Mouse (Mus musculus): Measurements from ENCODE around the gene Dock4. TPM values are rescaled to one million over a fixed set of nuclear protein-coding genes. Genes with fewer than 3 reads are reported as not detected.

Gene Dock4
- total RNA-seq, 4 experiments from 2014 or later, result 7.9 to 11.6 (median 9.4) TPM

DNA sequence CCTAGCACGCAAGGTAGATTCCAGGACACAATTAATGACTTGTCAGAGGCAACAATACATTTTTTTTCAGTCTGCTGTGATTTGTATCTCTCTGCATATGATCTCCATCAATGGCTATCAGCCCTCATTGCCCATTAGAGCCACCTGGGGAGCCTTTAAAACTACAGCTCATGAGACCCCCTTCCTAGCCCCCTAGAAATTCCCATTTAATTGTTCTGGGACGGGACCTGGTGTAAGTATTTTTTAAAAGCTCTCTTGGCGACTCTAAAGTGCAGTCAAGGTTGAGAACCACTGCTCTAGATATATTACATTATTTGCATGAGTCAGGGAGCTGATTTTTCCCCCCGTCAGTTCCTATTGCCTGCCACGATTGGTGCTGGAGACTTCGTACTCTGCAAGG is 200.1 kb downstream of the Dock4 start:
- DNase-seq (ENCODE audit: low spot score in 2 of 2), result no peak

DNA sequence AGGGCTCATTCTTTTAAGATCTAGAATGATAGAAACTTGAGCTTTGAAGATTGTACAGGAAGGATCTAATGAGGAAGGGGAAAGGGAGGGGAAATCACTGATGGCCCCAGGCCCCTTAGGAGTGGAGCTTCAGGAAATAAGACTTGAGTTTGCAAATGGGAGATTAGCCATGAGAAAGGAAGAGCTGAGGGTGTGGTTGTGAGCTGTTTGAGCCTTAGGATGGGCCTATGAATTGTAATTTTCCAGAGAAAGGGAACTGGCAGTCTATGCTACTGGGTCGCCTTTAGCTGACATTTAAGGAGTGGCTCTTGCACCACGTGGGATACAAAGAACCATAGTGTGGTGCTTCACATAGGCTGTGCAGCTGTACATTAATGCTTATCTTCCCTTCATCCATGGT is 208.6 kb downstream of the Dock4 start:
- no peak for DNase-seq (ENCODE audit: low spot score in 2 of 2)

DNA sequence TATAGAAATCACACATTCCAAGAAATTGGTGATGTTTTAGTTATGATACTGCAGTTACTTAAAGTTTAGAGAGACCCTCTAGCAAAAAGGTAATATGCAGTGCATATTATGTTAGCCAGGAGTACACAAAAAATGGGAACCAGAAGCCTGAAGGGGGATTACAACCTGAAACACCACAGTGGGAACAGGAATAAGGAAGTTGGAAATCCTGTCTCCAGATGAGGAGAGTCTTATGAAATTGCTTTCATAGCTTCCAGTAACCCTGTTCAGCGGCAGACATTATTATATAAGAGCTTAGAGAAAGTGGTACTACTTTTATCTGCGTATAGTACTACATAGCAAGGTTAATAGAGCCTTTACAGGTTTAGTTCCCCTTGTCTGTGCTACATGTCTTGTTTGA is 210.1 kb downstream of the Dock4 start:
- DNase-seq (ENCODE audit: low spot score in 2 of 2), result no peak

GRCm38 (mm10) chr12:40656438-40656837 is 210.7 kb downstream of the Dock4 start:
- no peak for DNase-seq (ENCODE audit: low spot score in 2 of 2)

DNA sequence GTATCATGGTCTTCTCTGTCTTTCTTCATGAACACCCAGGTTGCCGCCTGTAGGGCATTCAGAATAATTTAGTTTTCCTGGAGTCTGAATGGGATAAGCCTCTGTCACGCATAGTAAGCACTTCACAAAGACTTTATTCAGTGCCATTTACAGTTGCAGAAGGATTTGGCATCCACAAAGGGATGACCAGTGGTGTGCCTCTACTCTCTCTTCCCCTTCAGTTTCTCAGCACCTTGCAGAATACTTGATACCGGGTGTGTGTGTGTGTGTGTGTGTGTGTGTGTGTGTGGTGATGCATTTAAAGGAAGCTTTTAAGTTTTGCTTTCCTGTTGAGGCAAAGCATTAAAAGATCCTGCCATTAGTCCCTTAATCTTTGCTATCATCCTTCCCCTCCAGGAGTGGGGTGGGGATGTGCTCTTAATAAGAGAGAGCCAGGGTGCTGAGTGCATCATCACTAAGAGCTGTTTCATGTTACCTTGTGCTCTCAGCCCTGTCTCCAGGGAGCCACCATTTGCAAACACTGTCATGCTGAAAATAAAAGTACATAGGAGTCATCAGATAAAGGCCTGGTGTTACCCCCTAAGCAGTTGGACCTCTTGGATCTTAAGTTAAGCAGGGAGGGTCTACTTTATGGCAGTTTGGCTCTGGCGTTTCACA is 211.6 kb downstream of the Dock4 start:
- DNase-seq (ENCODE audit: low spot score in 2 of 2), result no peak

DNA sequence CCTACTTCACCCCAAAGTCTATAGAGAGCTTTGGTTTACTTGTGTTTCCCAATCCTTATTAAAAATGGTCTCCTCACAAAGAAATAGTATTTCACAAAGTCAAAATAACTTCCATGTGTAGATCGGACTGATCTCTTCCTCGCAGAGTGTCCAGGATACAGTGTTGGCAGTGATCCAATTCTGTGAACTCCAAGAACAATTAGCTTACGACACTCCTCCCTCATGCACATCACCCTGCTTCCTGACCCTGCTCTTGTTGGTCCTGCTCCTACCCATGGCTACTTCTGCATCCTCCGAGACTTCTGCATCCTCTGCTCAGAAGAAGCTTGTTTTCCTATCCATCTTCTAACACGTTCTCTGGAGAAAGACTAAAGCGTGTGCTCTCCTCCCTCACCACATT is 213.9 kb downstream of the Dock4 start:
- no peak for DNase-seq (ENCODE audit: low spot score in 2 of 2)

DNA sequence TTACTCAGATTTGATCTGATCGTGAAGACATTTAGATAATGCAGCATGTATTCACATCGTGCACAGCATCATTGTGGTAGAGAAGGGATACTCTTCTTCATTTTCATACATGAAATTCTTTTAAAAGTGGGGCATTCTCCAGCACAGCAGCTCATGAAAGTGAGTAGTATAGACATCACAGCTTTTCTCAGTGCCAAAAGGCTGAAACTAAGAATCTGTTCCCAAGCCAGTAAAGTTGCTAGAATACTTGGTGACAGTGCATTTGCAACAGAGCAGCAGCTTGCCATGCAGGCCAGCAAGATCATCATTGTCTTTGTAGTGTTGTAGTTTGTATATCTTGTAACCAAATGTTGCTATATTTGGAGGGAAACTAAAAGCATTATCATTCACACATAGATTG is 223.7 kb downstream of the Dock4 start:
- DNase-seq (ENCODE audit: low spot score in 2 of 2), result no peak

DNA sequence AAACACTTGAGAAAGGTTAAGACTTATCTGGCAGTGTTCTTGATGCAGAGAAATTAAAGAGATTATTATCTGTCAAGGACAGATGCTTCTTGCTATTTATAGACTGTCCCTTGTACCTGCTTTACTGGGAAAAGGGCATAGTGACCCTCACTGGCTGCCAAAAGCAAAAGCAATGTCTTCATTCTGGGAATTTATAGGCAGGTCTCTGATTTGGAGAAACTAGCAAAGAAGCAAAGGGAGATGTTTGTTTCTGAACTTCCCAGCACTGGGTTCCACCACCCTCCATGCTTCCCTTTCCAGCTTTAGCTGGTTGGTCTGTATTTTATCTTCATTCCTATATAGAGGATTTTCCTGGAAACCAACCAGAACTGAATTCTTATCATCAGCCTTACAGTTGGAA is 225.0 kb downstream of the Dock4 start:
- DNase-seq (ENCODE audit: low spot score in 2 of 2), result no peak

DNA sequence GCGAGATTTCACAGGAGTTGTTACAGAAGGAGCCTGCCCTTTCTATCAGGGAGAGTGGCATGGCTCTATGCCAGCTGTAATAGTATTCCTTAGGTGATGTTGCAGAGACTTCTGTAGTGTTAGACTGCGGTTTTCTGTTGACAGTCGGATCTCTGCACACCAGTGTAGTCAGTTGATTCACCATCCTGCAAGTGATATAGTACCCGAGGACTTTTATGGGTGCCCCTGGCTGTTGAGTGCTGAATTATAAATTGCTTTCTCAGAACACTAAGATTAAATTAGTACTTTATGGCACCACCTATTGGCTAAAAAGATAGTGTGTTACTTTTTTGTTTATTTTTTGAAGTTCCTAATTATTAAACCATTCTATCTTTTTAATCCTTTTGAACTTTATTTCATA is 234.0 kb downstream of the Dock4 start:
- no peak for DNase-seq (ENCODE audit: low spot score in 2 of 2)

GRCm38 (mm10) chr12:40680551-40680950 is 234.8 kb downstream of the Dock4 start:
- DNase-seq (ENCODE audit: low spot score in 2 of 2), result no peak

DNA sequence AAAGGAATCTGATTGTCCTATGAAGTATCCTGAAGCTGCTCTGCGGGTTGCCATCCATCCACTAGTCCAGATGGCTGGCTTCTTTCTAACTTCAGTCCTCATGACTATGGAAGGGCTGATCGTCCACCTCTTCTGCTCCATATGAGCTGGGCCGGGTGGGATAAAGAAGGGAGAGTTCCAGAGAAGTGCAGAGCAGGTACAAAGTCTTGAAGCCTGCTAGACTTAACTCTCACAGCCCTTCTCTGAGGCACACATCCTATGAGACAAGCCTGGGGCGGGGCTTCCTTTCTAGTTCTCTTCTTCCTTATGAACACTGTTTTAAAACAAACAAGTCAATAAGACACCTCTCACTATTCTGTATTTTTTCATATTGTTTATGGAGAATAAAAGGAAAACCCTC is 245.7 kb downstream of the Dock4 start:
- no peak for DNase-seq (ENCODE audit: low spot score in 2 of 2)

GRCm38 (mm10) chr12:40694082-40694721 is 248.4 kb downstream of the Dock4 start:
- DNase-seq (ENCODE audit: low spot score in 2 of 2), result no peak

GRCm38 (mm10) chr12:40698330-40698729 is 252.6 kb downstream of the Dock4 start:
- DNase-seq (ENCODE audit: low spot score in 2 of 2), result no peak

DNA sequence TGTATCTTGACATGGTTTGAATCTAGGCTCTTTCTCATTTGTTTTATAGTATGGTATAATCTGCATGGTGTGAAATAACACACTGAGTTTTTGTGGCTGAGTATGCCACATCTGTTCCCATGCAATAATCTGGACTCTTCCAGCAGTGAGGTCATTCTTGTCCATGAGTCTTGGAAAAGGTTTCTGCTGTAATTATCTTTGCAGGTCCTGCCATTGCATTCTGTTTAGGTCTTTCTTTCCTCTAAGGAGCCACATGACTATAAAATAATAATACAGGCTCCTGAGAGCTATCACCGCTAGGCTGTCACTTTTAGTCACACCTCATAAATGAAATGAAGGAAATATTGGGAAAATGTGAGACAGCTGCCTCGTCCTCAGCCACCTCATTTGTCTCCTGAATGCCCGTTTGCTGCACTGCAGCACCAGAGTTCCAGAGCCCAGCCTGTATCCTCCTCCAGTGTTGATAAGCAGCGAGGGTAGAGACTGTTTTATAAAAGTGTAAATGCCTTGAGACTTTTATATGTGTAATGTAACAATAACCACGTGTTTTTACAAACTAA is 256.6 kb downstream of the Dock4 start:
- DNase-seq (ENCODE audit: low spot score in 2 of 2), result no peak

- no peak for DNase-seq (ENCODE audit: low spot score in 2 of 2)
These were observed 258.5 kb downstream of the Dock4 start for GRCm38 (mm10) chr12:40704296-40704695.

GRCm38 (mm10) chr12:40707108-40707507 is 261.4 kb downstream of the Dock4 start:
- DNase-seq (ENCODE audit: low spot score in 2 of 2), result no peak

- DNase-seq (ENCODE audit: low spot score in 2 of 2), result no peak
These were observed 263.3 kb downstream of the Dock4 start for GRCm38 (mm10) chr12:40709094-40709493.

- no peak for DNase-seq (ENCODE audit: low spot score in 2 of 2)
These were observed 266.5 kb downstream of the Dock4 start for GRCm38 (mm10) chr12:40712235-40712634.

DNA sequence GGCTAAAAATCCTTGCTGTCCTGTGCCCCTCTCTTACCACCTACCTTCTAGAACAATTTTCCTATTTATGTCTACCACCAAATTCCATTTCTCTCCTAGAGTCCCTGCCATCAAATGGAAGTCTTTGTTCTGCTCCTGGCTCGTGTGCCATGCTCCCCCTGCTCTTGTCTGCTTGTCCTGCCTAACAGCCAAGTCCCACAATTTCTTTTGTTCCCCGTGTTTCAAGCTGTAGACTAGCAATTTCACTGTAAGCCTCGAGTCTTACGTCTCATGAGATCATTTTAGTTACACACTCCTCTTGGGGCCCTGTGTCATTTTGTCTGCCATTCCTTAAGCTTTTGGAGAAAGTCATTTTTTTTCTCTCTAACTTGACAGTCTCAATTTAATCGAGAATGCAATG is 268.5 kb downstream of the Dock4 start:
- DNase-seq (ENCODE audit: low spot score in 2 of 2), result no peak

- DNase-seq (ENCODE audit: low spot score in 2 of 2), result no peak
These were observed 269.4 kb downstream of the Dock4 start for GRCm38 (mm10) chr12:40715174-40715573.

- DNase-seq (ENCODE audit: low spot score in 2 of 2), result no peak
These were observed 282.6 kb downstream of the Dock4 start for GRCm38 (mm10) chr12:40728373-40728772.

DNA sequence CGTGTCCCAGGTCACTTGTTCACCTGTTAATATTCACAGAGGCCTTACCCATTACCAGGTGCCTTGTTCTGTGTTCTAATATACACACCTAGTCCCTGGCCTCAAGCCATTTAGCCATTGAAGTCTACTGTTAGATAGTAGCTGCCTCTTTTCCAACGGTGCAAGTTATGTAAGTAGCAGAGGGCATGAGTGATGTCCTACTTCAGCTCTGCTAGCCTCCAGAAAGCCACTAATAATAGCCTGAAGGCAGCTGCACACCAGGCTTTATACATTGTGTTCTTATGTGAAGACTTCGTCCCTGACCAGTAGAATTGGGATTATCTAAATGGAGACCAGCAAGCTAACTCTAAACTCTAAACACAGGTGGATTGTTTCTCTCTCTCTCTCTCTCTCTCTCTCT is 285.0 kb downstream of the Dock4 start:
- DNase-seq (ENCODE audit: low spot score in 2 of 2), result no peak

DNA sequence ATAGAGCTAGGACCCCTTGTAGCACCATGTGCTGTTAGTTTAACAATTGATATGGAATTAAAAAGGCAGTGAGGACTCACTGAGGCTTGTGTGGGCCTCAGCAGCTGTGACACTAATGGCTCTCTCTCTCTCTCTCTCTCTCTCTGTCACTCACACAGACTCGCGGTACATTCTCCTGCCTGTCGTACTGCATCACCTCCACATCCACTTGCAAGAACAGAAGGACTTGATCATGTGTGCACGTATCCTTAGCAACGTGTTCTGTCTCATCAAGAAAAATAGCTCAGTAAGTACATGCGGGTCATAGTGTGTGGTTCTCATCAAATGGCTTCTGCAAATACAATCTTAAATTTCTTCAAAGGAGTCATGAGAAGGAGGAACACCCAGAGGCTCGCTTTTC is 299.7 kb downstream of the Dock4 start:
- DNase-seq (ENCODE audit: low spot score in 2 of 2), result no peak

All from gastrocnemius, adult 8-10 months (tissue).